In genomic region chr10:58871149-58871820, GRCm38 (mm10) we compare ENCODE assay signal across 13 mouse cellular contexts. TPM values are rescaled to one million over a fixed set of nuclear protein-coding genes. Genes with fewer than 3 reads are reported as not detected.
DNase-seq lines count a peak whose midpoint lies in the region; ATAC-seq and TF ChIP-seq lines count a peak whose summit lies in the region.
"Had no signal": no experiment of that assay in that cellular context is flagged by ENCODE, and none has a peak within 500 bp of the region (broad histone marks: within the 10 kb centered on the region; RNA-seq: fewer than 3 reads in every experiment).

No protein-coding gene starts in this region.

- TF ChIP-seq POLR2A in brain, embryonic 14.5 days (IDR thresholded peaks at IDR 0.05; ENCODE audit: borderline replicate concordance, extremely low read depth, insufficient read depth, insufficient read length, poor library complexity, severe bottlenecking) = no peak

- H3K27ac ChIP-seq in forebrain, embryonic 12.5 days = peak overlapping the region; percentile 61; the same call in 1 of the 2 replicates
- no peak overlapping the region for H3K27ac ChIP-seq in forebrain, embryonic 11.5 days (ENCODE audit: low read depth, low read length)
- H3K27ac ChIP-seq in hindbrain, embryonic 15.5 days (replicated peaks) = peak overlapping the region; percentile 3; the same call in 1 of the 2 replicates
- peak overlapping the region; percentile 64 for H3K27ac ChIP-seq in midbrain, embryonic 14.5 days (replicated peaks; ENCODE audit: low read depth, low read length)
- no peak overlapping the region for H3K27ac ChIP-seq in stomach, postnatal 0 days (replicated peaks)
- H3K27ac ChIP-seq: macrophage had no signal

- 78% methylated on average over 10 of the region's 10 CpGs for WGBS in forebrain, embryonic 12.5 days
- 81% methylated on average over 10 of the region's 10 CpGs for WGBS in forebrain, embryonic 11.5 days
- WGBS in hindbrain, embryonic 15.5 days = 56% methylated on average over 10 of the region's 10 CpGs
- 65% methylated on average over 10 of the region's 10 CpGs for WGBS in midbrain, embryonic 14.5 days
- WGBS in stomach, postnatal 0 days = 66% methylated on average over 10 of the region's 10 CpGs

- H3K27me3 ChIP-seq in forebrain, embryonic 12.5 days = no peaks in the 10 kb centered on the region
- H3K27me3 ChIP-seq in forebrain, embryonic 11.5 days (ENCODE audit: control insufficient read depth, insufficient read depth, low read length) = no peaks in the 10 kb centered on the region
- H3K27me3 ChIP-seq in hindbrain, embryonic 15.5 days = no peaks in the 10 kb centered on the region
- no peaks in the 10 kb centered on the region for H3K27me3 ChIP-seq in midbrain, embryonic 14.5 days (ENCODE audit: control insufficient read depth, insufficient read depth, low read length)
- H3K27me3 ChIP-seq in stomach, postnatal 0 days (ENCODE audit: control insufficient read depth, insufficient read depth, low read length) = no peaks in the 10 kb centered on the region

- no peak for TF ChIP-seq CTCF in brain, embryonic 14.5 days (IDR thresholded peaks at IDR 0.05; ENCODE audit: borderline replicate concordance, extremely low read depth, insufficient read depth, insufficient read length)
- TF ChIP-seq CTCF in stomach, postnatal 0 days (IDR thresholded peaks at IDR 0.05; ENCODE audit: low read depth) = no peak

- no peak overlapping the region for H3K4me2 ChIP-seq in forebrain, embryonic 12.5 days
- no peak overlapping the region for H3K4me2 ChIP-seq in forebrain, embryonic 11.5 days (ENCODE audit: low read depth, low read length, severe bottlenecking)
- H3K4me2 ChIP-seq in hindbrain, embryonic 15.5 days = no peak overlapping the region
- H3K4me2 ChIP-seq in midbrain, embryonic 14.5 days (ENCODE audit: low read length) = no peak overlapping the region
- no peak overlapping the region for H3K4me2 ChIP-seq in stomach, postnatal 0 days (replicated peaks; ENCODE audit: low read depth)
- H3K4me2 ChIP-seq: liver, embryonic 11.5 days had no signal

- H3K9me3 ChIP-seq in forebrain, embryonic 12.5 days = no peaks in the 10 kb centered on the region
- H3K9me3 ChIP-seq in forebrain, embryonic 11.5 days (ENCODE audit: control insufficient read depth, low read length) = no peaks in the 10 kb centered on the region
- H3K9me3 ChIP-seq in hindbrain, embryonic 15.5 days = no peaks in the 10 kb centered on the region
- H3K9me3 ChIP-seq in midbrain, embryonic 14.5 days (ENCODE audit: control insufficient read depth, low read length) = no peaks in the 10 kb centered on the region
- no peaks in the 10 kb centered on the region for H3K9me3 ChIP-seq in stomach, postnatal 0 days (ENCODE audit: control insufficient read depth, low read length)

- no peak for TF ChIP-seq EP300 in stomach, postnatal 0 days (optimal IDR thresholded peaks at IDR 0.05)

- DNase-seq in forebrain, embryonic 11.5 days (ENCODE audit: low spot score) = no peak
- DNase-seq in brain, embryonic 14.5 days (ENCODE audit: low read depth) = peak; percentile 64
- peak; percentile 37 for DNase-seq in midbrain, embryonic 14.5 days
- no peak for DNase-seq in testis, postnatal 14 days (ENCODE audit: low spot score)
- no peak for DNase-seq in stomach, postnatal 0 days (ENCODE audit: low spot score)
- DNase-seq: kidney, postnatal 4 days had no signal

- peaks cover 8% of the 10 kb centered on the region; the same call in 1 of the 2 replicates for H3K4me1 ChIP-seq in forebrain, embryonic 12.5 days
- 0 out of 2 replicates have a peak, but pooled peaks cover 2% of the 10 kb centered on the region for H3K4me1 ChIP-seq in forebrain, embryonic 11.5 days (replicated peaks; ENCODE audit: control insufficient read depth, insufficient read depth, low read length)
- peaks cover 11% of the 10 kb centered on the region for H3K4me1 ChIP-seq in hindbrain, embryonic 15.5 days (replicated peaks)
- peaks cover 8% of the 10 kb centered on the region for H3K4me1 ChIP-seq in midbrain, embryonic 14.5 days (ENCODE audit: control insufficient read depth, insufficient read depth, low read length)
- H3K4me1 ChIP-seq in stomach, postnatal 0 days (replicated peaks; ENCODE audit: control insufficient read depth, insufficient read depth) = no peaks in the 10 kb centered on the region

- ATAC-seq in forebrain, embryonic 12.5 days (ENCODE audit: low FRiP score) = no peak
- no peak for ATAC-seq in forebrain, embryonic 11.5 days (replicated peaks; ENCODE audit: low FRiP score)
- peak; percentile 64; the same call in 1 of the 2 replicates for ATAC-seq in hindbrain, embryonic 15.5 days (ENCODE audit: low FRiP score, low read depth)
- no peak for ATAC-seq in midbrain, embryonic 14.5 days (ENCODE audit: low FRiP score, low TSS enrichment)
- ATAC-seq in erythroblast, adult 5-6 weeks (replicated peaks; ENCODE audit: low FRiP score, poor library complexity, severe bottlenecking) = no peak
- ATAC-seq in stomach, postnatal 0 days (ENCODE audit: low FRiP score, low TSS enrichment) = no peak
- ATAC-seq: activated CD4-positive, CD25-positive, alpha-beta regulatory T cell, adult 4 months had no signal

- H3K9ac ChIP-seq in forebrain, embryonic 12.5 days = no peak overlapping the region
- no peak overlapping the region for H3K9ac ChIP-seq in forebrain, embryonic 11.5 days (ENCODE audit: low read length)
- no peak overlapping the region for H3K9ac ChIP-seq in hindbrain, embryonic 15.5 days
- H3K9ac ChIP-seq in midbrain, embryonic 14.5 days (replicated peaks; ENCODE audit: low read length) = no peak overlapping the region
- no peak overlapping the region for H3K9ac ChIP-seq in stomach, postnatal 0 days (ENCODE audit: low read length)

- no peaks in the 10 kb centered on the region for H3K36me3 ChIP-seq in forebrain, embryonic 12.5 days (replicated peaks)
- H3K36me3 ChIP-seq in forebrain, embryonic 11.5 days (ENCODE audit: control insufficient read depth, insufficient read depth, low read length) = no peaks in the 10 kb centered on the region
- H3K36me3 ChIP-seq in hindbrain, embryonic 15.5 days = no peaks in the 10 kb centered on the region
- no peaks in the 10 kb centered on the region for H3K36me3 ChIP-seq in midbrain, embryonic 14.5 days (ENCODE audit: control insufficient read depth, insufficient read depth, low read length)
- H3K36me3 ChIP-seq in stomach, postnatal 0 days (ENCODE audit: control insufficient read depth, insufficient read depth, low read length) = no peaks in the 10 kb centered on the region

- H3K4me3 ChIP-seq in forebrain, embryonic 12.5 days (replicated peaks) = no peak overlapping the region
- no peak overlapping the region for H3K4me3 ChIP-seq in forebrain, embryonic 11.5 days (ENCODE audit: low read depth, low read length)
- H3K4me3 ChIP-seq in hindbrain, embryonic 15.5 days = no peak overlapping the region
- no peak overlapping the region for H3K4me3 ChIP-seq in midbrain, embryonic 14.5 days (replicated peaks; ENCODE audit: low read depth, low read length)
- H3K4me3 ChIP-seq in stomach, postnatal 0 days (ENCODE audit: low read depth, low read length) = no peak overlapping the region

RNA-seq across cellular contexts. Expression of gene Sh3rf3, which starts 58.1 kb away (rescaled TPM):
- polyA plus RNA-seq in forebrain, embryonic 12.5 days (2016; fragmentation: Nextera tagmentation; extraction: Ambion mirVana) = 3.1 and 3.8 TPM in 2 replicates
- polyA plus RNA-seq in forebrain, embryonic 11.5 days (2014; fragmentation: Nextera tagmentation; extraction: Ambion mirVana) = 1.8 and 2.0 TPM in 2 replicates
- 10.4 and 15.0 TPM in 2 replicates for polyA plus RNA-seq in brain, embryonic 14.5 days (2012; rRNA removed)
- 3.2 and 4.4 TPM in 2 replicates for polyA plus RNA-seq in hindbrain, embryonic 15.5 days (2015; fragmentation: Nextera tagmentation; extraction: Ambion mirVana)
- 2.4 and 4.2 TPM in 2 replicates for polyA plus RNA-seq in midbrain, embryonic 14.5 days (2014; fragmentation: Nextera tagmentation; extraction: Ambion mirVana)
- not detected in 2 replicates for total RNA-seq in erythroblast, adult 5-6 weeks (2015; ENCODE audit: low replicate concordance)
- not detected in 2 replicates for total RNA-seq in erythroblast, adult 5-6 weeks (2017; ENCODE audit: low replicate concordance)
- 0.33 and 0.45 TPM in 2 replicates for polyA plus RNA-seq in stomach, postnatal 0 days (2015; fragmentation: Nextera tagmentation; extraction: Ambion mirVana)
- total RNA-seq: MEL had no signal
- polyA plus RNA-seq: activated CD4-positive, CD25-positive, alpha-beta regulatory T cell, adult 4 months; liver, embryonic 11.5 days; macrophage had no signal

Comparison
In these comparisons a context has a peak if more than half of its experiments do, and no peak if none do; other contexts are left out.
1. H3K27ac ChIP-seq: peak in forebrain, embryonic 12.5 days (single experiment), hindbrain, embryonic 15.5 days (single experiment) and midbrain, embryonic 14.5 days (single experiment); none in forebrain, embryonic 11.5 days (single experiment) and stomach, postnatal 0 days (single experiment).
2. DNase-seq: peak in brain, embryonic 14.5 days (single experiment) and midbrain, embryonic 14.5 days (single experiment); none in forebrain, embryonic 11.5 days (single experiment), testis, postnatal 14 days (single experiment) and stomach, postnatal 0 days (single experiment).